Mouse (Mus musculus) testis, postnatal 10 days (tissue): ENCODE data around the gene Cd59a.

Experiments
- DNase-seq: peaks from one replicate; pipeline ENCODE4 v3.0.0; 2021; ENCODE audit warnings: low spot score

The Cd59a gene

GRCm38 (mm10) chr2:104135920-104136319 is 40.3 kb downstream of the Cd59a start:
- no peak for DNase-seq

DNA sequence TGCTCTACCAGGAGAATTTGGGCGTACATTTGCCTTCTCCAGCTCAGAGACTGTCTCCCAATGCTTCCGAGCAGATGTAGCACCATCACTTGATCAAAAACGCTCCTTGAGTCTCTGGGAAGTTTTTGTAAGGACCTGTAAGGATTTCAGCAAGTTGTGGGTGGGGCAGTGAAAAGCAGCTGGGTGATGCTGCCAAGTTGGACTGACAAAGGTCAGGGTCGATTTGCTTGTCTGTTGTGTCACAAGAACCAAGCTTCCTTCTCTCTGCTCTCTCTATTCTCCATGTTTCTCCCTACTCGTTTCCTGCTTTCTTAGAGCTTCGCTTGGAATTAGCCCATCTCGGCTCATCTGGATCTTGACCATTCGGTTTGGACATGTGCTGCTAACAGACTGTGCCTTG is 46.5 kb downstream of the Cd59a start:
- no peak for DNase-seq

DNA sequence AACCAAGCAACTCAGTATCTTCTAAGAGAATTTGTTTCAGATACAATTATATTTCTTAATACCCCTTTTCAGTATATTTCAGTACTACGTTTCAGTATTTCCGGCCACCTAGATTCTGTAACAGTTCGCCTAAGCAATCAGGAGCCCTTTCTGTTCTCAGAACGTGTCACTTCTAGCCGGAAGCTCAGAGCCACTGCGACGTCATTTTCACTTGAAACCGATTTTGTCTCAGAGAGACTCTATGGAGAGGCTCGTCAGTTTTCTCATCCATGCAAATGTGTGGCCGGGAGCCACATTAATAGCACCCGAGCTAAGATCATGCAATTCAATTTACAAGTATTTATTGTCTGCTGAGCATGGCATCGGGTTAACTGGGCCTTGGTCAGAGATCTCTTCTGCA is 48.4 kb downstream of the Cd59a start:
- no peak for DNase-seq

- no peak for DNase-seq
Observed at GRCm38 (mm10) chr2:104145983-104146382, 50.4 kb downstream of the Cd59a start.

DNA sequence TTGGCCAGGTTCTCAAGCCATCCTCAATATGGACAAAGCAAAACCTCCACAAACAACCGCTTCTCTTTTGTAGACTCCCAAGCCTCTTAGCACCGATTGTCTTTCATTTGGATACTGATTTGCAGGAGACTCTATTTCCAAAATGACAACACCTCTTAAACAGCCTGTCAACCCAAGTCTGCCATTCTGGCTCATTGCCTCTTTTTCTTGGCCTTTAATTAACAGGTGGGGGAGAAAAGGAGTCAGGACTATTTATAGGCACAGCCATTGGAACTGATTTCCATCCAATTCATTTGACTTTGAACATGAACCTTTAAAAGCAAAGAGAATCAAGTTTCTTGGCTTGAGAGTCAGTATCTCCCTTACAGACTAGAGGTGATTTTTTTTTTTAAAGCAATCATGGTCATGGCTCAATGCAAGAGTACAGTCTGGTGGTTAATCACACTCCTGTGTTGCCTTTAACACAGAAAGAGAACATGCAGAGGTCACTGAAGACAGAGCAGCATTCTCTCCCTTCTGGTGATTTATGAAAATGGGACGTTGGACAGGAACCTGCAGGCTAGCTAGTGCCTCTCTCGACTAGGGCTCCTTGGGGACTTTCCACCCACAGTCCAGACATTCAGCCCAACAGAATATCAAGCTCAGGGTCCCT is 52.4 kb downstream of the Cd59a start:
- DNase-seq, result no peak

DNA sequence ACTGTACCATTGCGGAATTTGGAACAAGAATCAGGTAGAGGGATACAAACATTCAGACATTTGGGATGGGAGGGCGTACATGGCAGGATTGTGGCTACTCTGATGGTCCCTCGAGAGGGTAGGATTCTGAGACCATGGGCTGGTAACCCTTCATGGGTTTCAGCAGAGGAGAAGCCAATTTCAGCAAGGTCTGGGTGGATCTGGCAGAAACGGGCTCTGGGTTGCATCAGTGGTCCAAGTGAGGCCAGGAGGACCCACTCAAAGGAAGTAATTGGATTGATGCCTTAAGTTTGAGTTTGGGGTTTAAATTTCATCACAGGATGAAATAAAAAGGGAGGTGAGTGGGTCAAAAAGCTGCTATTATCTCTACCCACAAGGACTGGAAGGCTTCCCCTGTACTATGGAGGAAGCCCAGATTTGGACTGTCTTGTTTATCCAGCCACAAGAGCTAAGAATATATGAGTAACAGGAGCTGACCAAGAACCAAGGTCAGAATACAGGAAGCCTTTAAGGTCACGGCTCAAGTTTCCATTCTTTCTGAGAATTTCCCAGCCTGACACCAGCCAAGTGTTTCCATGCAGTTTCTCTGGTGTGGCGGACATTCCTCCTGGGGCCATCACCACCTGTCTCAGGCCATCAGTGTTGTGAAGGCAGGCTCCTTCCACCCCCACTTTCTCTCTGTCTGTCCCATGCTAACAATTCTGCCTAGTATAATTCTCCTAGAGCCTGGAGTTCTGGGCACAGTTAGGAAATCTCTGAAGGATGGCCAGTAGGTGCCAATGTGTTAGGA is 55.2 kb downstream of the Cd59a start:
- no peak for DNase-seq

GRCm38 (mm10) chr2:104153345-104153744 is 57.7 kb downstream of the Cd59a start:
- no peak for DNase-seq

GRCm38 (mm10) chr2:104153876-104154275 is 58.3 kb downstream of the Cd59a start:
- DNase-seq, result no peak

GRCm38 (mm10) chr2:104157831-104158230 is 62.2 kb downstream of the Cd59a start:
- DNase-seq, result no peak

DNA sequence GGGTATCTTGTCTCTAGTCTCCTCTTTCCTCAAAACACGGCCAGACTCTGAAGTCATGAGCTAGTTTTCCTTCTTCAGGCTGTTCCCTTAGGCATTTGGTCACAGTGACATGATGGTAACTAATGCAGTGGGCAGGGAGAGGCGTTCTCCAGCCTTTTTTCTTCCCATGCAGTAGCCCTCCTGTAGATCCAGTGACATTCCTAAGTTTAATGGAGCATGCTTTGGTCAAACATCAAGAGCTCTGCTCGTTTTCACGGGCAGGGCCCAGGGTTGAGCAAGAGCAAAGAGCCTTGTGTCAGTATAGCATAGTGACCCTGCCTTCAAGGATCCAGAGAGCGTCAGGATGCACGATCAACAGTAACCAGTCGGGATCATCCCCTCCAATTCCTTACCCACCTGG is 67.8 kb downstream of the Cd59a start:
- DNase-seq, result no peak

DNA sequence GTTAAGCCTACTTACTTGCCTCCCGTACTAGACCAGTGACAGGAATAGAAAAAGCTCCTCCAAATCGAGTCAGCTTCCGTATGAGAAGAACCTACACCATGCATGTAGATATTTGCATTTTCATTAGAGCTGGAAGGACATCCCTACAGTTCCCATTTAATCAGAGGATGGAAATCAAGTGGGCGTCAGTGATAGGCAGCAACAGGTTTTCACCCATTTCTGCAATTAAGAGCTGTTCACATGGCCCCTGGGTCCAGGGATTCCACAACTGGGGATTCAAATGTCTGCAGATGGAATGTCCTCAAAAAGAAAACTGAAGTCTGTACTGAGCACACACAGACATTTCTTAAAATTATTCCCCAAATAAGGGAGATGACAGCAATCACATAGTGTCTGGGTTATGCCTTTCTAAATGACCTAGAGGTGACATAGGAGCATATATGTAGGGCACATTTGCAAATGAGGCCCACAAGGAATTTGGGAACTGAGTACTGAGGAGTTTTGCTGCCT is 68.4 kb downstream of the Cd59a start:
- no peak for DNase-seq
